Mouse (Mus musculus): Measurements from ENCODE around the gene Cep89. TPM values are rescaled to one million over a fixed set of nuclear protein-coding genes. Genes with fewer than 3 reads are reported as not detected.

Cep89 gene
- polyA plus RNA-seq, 1 experiment = 3.8 TPM

GRCm38 (mm10) chr7:35467856-35468255 lies 71.0 kb downstream of the Cep89 start:
- peaks cover 14% of the 10 kb centered on the region for H3K27me3 ChIP-seq (replicated peaks)
- no peaks in the 10 kb centered on the region for H3K9me3 ChIP-seq
- TF ChIP-seq GATA1 (IDR thresholded peaks at IDR 0.05; ENCODE audit: borderline replicate concordance, low read length) = no peak
- TF ChIP-seq FLI1 (IDR thresholded peaks at IDR 0.05; ENCODE audit: low read length) = no peak
- no peak overlapping the region for H3K4me3 ChIP-seq (replicated peaks)
- no peaks in the 10 kb centered on the region for H3K36me3 ChIP-seq (replicated peaks; ENCODE audit: low read length)
- H3K4me1 ChIP-seq = peaks cover 2% of the 10 kb centered on the region; the same call in 1 of the 2 replicates

DNA sequence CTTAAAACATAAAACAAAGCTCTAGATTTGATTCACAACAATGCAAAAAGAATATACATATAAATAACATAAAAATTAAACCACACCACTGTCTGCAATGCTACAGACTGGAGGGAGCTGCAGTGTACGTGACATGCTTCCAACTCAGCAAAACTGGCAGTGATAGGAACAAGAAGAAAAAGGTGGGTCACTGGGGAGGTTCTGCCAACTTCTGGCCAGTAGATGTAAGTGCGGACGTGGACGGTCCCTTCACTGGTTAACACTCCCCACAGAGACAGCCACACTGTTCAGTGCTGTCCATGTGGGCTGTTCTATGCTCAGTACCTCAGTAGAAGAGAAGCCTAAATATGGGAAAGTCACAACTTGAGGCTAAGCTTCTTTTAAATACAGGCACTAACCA lies 74.0 kb downstream of the Cep89 start:
- Histone ChIP-seq H3K9me3 (no peaks in the 10 kb centered on the region), H3K36me3 (replicated peaks; ENCODE audit: low read length) (no peaks in the 10 kb centered on the region), H3K27me3 (replicated peaks) (peaks cover 14% of the 10 kb centered on the region), H3K4me3 (replicated peaks) (no peak overlapping the region), H3K4me1 (peaks cover 3% of the 10 kb centered on the region; the same call in 1 of the 2 replicates)
- TF ChIP-seq FLI1 (IDR thresholded peaks at IDR 0.05; ENCODE audit: low read length) (no peak), GATA1 (IDR thresholded peaks at IDR 0.05; ENCODE audit: borderline replicate concordance, low read length) (no peak)

- Histone ChIP-seq H3K36me3 (replicated peaks; ENCODE audit: low read length) (no peaks in the 10 kb centered on the region), H3K27me3 (replicated peaks) (peaks cover 20% of the 10 kb centered on the region), H3K9me3 (no peaks in the 10 kb centered on the region), H3K4me3 (replicated peaks) (no peak overlapping the region), H3K4me1 (peaks cover 3% of the 10 kb centered on the region; the same call in 1 of the 2 replicates)
- TF ChIP-seq FLI1 (IDR thresholded peaks at IDR 0.05; ENCODE audit: low read length) (no peak), GATA1 (IDR thresholded peaks at IDR 0.05; ENCODE audit: borderline replicate concordance, low read length) (no peak)
These were observed 79.6 kb downstream of the Cep89 start for GRCm38 (mm10) chr7:35476457-35476856.

DNA sequence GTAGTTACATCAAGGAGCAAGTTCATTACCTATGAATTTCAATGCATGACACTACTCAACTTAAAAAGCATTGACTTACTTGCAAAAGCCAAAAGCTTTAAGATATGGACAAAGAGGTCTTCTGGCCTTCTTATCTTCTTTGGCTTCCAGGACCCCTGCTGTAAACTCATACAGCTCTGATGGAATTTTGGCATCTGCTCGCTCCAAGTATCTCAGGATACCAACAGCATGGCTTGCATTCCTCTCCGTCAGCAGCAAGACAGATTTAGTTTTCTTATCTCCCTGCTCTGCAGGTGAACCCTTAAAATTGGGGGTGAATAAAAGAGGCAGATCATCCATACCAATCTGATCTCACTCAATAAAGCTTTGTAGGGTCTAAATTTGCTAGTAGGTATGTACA lies 88.3 kb downstream of the Cep89 start:
- no peaks in the 10 kb centered on the region for H3K36me3 ChIP-seq (replicated peaks; ENCODE audit: low read length)
- H3K4me1 ChIP-seq = no peaks in the 10 kb centered on the region
- H3K9me3 ChIP-seq = no peaks in the 10 kb centered on the region
- no peak overlapping the region for H3K4me3 ChIP-seq (replicated peaks)
- H3K27me3 ChIP-seq (replicated peaks) = peaks cover 15% of the 10 kb centered on the region
- TF ChIP-seq FLI1 (IDR thresholded peaks at IDR 0.05; ENCODE audit: low read length) (no peak), GATA1 (IDR thresholded peaks at IDR 0.05; ENCODE audit: borderline replicate concordance, low read length) (no peak)

DNA sequence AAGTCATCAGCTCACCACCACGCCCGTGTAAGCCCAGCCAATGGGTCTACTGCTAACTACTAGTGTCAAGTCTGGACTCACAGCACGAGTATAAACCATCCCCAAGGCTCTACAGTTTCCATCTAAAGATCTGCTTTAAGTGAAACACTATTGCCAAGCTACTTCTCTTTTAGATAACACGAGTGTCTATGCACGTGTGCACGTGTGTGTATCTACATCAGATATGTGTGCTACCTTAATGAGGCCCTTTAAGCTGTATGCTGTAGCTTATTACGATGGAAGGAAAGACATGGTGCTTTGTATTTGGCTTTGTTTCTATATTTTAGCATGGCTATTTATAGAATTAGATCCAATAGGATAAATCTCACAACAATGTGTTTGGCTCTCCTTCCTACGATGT lies 89.7 kb downstream of the Cep89 start:
- Histone ChIP-seq H3K27me3 (replicated peaks) (peaks cover 13% of the 10 kb centered on the region), H3K36me3 (replicated peaks; ENCODE audit: low read length) (no peaks in the 10 kb centered on the region), H3K4me1 (no peaks in the 10 kb centered on the region), H3K4me3 (replicated peaks) (no peak overlapping the region), H3K9me3 (no peaks in the 10 kb centered on the region)
- TF ChIP-seq FLI1 (IDR thresholded peaks at IDR 0.05; ENCODE audit: low read length) (no peak), GATA1 (IDR thresholded peaks at IDR 0.05; ENCODE audit: borderline replicate concordance, low read length) (no peak)

Other genes starting within 250 kb of the Cep89 start
- gene Slc7a10, start 210.7 kb upstream of the Cep89 start, polyA plus RNA-seq (2012; ENCODE audit: insufficient read depth, low replicate concordance) = not detected in 2 replicates
- not detected in 2 replicates for gene Lrp3, start 181.5 kb upstream of the Cep89 start, polyA plus RNA-seq (2012; ENCODE audit: insufficient read depth, low replicate concordance)
- gene Gpatch1, start 78.6 kb upstream of the Cep89 start, polyA plus RNA-seq (2012; ENCODE audit: insufficient read depth, low replicate concordance) = 4.0 and 8.6 TPM in 2 replicates
- gene Rhpn2, start 62.9 kb upstream of the Cep89 start, polyA plus RNA-seq (2012; ENCODE audit: insufficient read depth, low replicate concordance) = not detected in 2 replicates
- 1.5 and 11.0 TPM in 2 replicates for gene Faap24, start 199 bp upstream of the Cep89 start, polyA plus RNA-seq (2012; ENCODE audit: insufficient read depth, low replicate concordance)
- not detected in 2 replicates for gene Slc7a9, start 51.8 kb downstream of the Cep89 start, polyA plus RNA-seq (2012; ENCODE audit: insufficient read depth, low replicate concordance)
- 0.12 TPM in 1 of 2 replicates, not detected in the other for gene Tdrd12, start 140.7 kb downstream of the Cep89 start, polyA plus RNA-seq (2012; ENCODE audit: insufficient read depth, low replicate concordance)
- 5.3 and 9.6 TPM in 2 replicates for gene Nudt19, start 159.3 kb downstream of the Cep89 start, polyA plus RNA-seq (2012; ENCODE audit: insufficient read depth, low replicate concordance)
- gene Rgs9bp, start 188.5 kb downstream of the Cep89 start, polyA plus RNA-seq (2012; ENCODE audit: insufficient read depth, low replicate concordance) = 0.03 TPM in 1 of 2 replicates, not detected in the other
- gene Ankrd27, start 189.2 kb downstream of the Cep89 start, polyA plus RNA-seq (2012; ENCODE audit: insufficient read depth, low replicate concordance) = 8.0 and 33.7 TPM in 2 replicates

Measured in megakaryocyte, embryonic 14.5 days (primary cell).